Mouse (Mus musculus): ENCODE data around the gene Synpo2l. TPM values are rescaled to one million over a fixed set of nuclear protein-coding genes. Genes with fewer than 3 reads are reported as not detected.

Synpo2l gene
- polyA plus RNA-seq, 1 experiment: 0.63 TPM

- H3K27ac ChIP-seq (replicated peaks; ENCODE audit: low read depth, low read length): no peak overlapping the region
- H3K4me1 ChIP-seq (ENCODE audit: control insufficient read depth, insufficient read depth, insufficient read length, low read length): no peaks in the 10 kb centered on the region; the same call in 1 of the 2 replicates
- no peak overlapping the region for H3K4me3 ChIP-seq (ENCODE audit: insufficient read depth, low read depth, low read length)
These were observed 53.1 kb downstream of the Synpo2l start for GRCm38 (mm10) chr14:20615075-20615474.

GRCm38 (mm10) chr14:20612820-20613219 lies 55.3 kb downstream of the Synpo2l start:
- Histone ChIP-seq H3K27ac (replicated peaks; ENCODE audit: low read depth, low read length) (no peak overlapping the region), H3K4me3 (ENCODE audit: insufficient read depth, low read depth, low read length) (no peak overlapping the region)

GRCm38 (mm10) chr14:20610146-20610545 lies 58.0 kb downstream of the Synpo2l start:
- Histone ChIP-seq H3K4me1 (ENCODE audit: control insufficient read depth, insufficient read depth, insufficient read length, low read length) (peaks cover 5% of the 10 kb centered on the region; the same call in 1 of the 2 replicates), H3K27ac (replicated peaks; ENCODE audit: low read depth, low read length) (no peak overlapping the region), H3K4me3 (ENCODE audit: insufficient read depth, low read depth, low read length) (no peak overlapping the region)

More at GRCm38 (mm10) chr14:20612820-20613219, 55.3 kb downstream of the Synpo2l start:
- no peaks in the 10 kb centered on the region; the same call in 1 of the 2 replicates for H3K4me1 ChIP-seq (ENCODE audit: control insufficient read depth, insufficient read depth, insufficient read length, low read length)

GRCm38 (mm10) chr14:20609519-20609918 lies 58.6 kb downstream of the Synpo2l start:
- Histone ChIP-seq H3K4me1 (ENCODE audit: control insufficient read depth, insufficient read depth, insufficient read length, low read length) (peaks cover 5% of the 10 kb centered on the region; the same call in 1 of the 2 replicates), H3K4me3 (ENCODE audit: insufficient read depth, low read depth, low read length) (no peak overlapping the region), H3K27ac (replicated peaks; ENCODE audit: low read depth, low read length) (no peak overlapping the region)

Other genes starting within 250 kb of the Synpo2l start
- gene Cfap70, start 216.1 kb downstream of the Synpo2l start, polyA plus RNA-seq (2012; ENCODE audit: insufficient read depth, insufficient read length, missing spikeins): not detected in 2 replicates
- 77.1 and 98.1 TPM in 2 replicates for gene Anxa7, start 188.2 kb downstream of the Synpo2l start, polyA plus RNA-seq (2012; ENCODE audit: insufficient read depth, insufficient read length, missing spikeins)
- gene Mss51, start 171.5 kb downstream of the Synpo2l start, polyA plus RNA-seq (2012; ENCODE audit: insufficient read depth, insufficient read length, missing spikeins): not detected in 2 replicates
- gene Ppp3cb, start 121.8 kb downstream of the Synpo2l start, polyA plus RNA-seq (2012; ENCODE audit: insufficient read depth, insufficient read length, missing spikeins): 53.9 and 58.3 TPM in 2 replicates
- 1.5 and 2.0 TPM in 2 replicates for gene Usp54, start 27.3 kb downstream of the Synpo2l start, polyA plus RNA-seq (2012; ENCODE audit: insufficient read depth, insufficient read length, missing spikeins)
- gene Myoz1, start 11.8 kb downstream of the Synpo2l start, polyA plus RNA-seq (2012; ENCODE audit: insufficient read depth, insufficient read length, missing spikeins): 27.3 and 47.5 TPM in 2 replicates
- gene Sec24c, start 6.0 kb upstream of the Synpo2l start, polyA plus RNA-seq (2012; ENCODE audit: insufficient read depth, insufficient read length, missing spikeins): 27.2 and 38.4 TPM in 2 replicates
- 1.6 and 3.3 TPM in 2 replicates for gene Fut11, start 26.6 kb upstream of the Synpo2l start, polyA plus RNA-seq (2012; ENCODE audit: insufficient read depth, insufficient read length, missing spikeins)
- gene Chchd1, start 34.7 kb upstream of the Synpo2l start, polyA plus RNA-seq (2012; ENCODE audit: insufficient read depth, insufficient read length, missing spikeins): 233 and 294 TPM in 2 replicates
- 22.1 and 28.2 TPM in 2 replicates for gene Zswim8, start 39.2 kb upstream of the Synpo2l start, polyA plus RNA-seq (2012; ENCODE audit: insufficient read depth, insufficient read length, missing spikeins)
- gene Ndst2, start 66.2 kb upstream of the Synpo2l start, polyA plus RNA-seq (2012; ENCODE audit: insufficient read depth, insufficient read length, missing spikeins): 3.9 and 4.8 TPM in 2 replicates
- 9.3 and 12.8 TPM in 2 replicates for gene Camk2g, start 125.7 kb upstream of the Synpo2l start, polyA plus RNA-seq (2012; ENCODE audit: insufficient read depth, insufficient read length, missing spikeins)
- 9.6 and 11.6 TPM in 2 replicates for gene Plau, start 168.3 kb upstream of the Synpo2l start, polyA plus RNA-seq (2012; ENCODE audit: insufficient read depth, insufficient read length, missing spikeins)

Data from brown adipose tissue, adult 24 weeks (tissue).